Mouse (Mus musculus) lung, postnatal 0 days (tissue): ENCODE measurements around the gene Nprl2. TPM values are rescaled to one million over a fixed set of nuclear protein-coding genes. Genes with fewer than 3 reads are reported as not detected.
A peak's percentile ranks its signal among the peaks of the same experiment; 100 is the strongest.
"Not testable (repeated sequence)": the region's sequence is repeated elsewhere in the genome, so short reads cannot be mapped to it uniquely, and the experiment has no call there.

ENCODE experiments used
- ATAC-seq: fragments of 200-750 bp; cut with Nextera tagmentation; 2 replicates; pipeline ENCODE4 v1.8.0; 2017; ENCODE audit warnings: moderate library complexity
- DNase-seq: peaks from one replicate; pipeline ENCODE4 v3.0.0-alpha.2; 2016; ENCODE audit warnings: low spot score
- H3K27ac ChIP-seq: fragments of 300-500 bp; sonication (generic); 2 replicates; pipeline ENCODE4 v1.5.1; 2014; ENCODE audit warnings: antibody characterized with exemption, mild to moderate bottlenecking, low read length, mixed read lengths
- H3K27me3 ChIP-seq: fragments of 300-500 bp; sonication (generic); replicated peaks from 2 replicates; pipeline ENCODE4 v1.6.1; 2014; ENCODE audit warnings: low read length, mixed read lengths; ENCODE audit not compliant: insufficient read depth
- H3K36me3 ChIP-seq: fragments of 300-500 bp; sonication (generic); 2 replicates; pipeline ENCODE4 v1.6.1; 2014; ENCODE audit warnings: low read length, mixed read lengths; ENCODE audit not compliant: insufficient read depth
- H3K4me1 ChIP-seq: fragments of 300-500 bp; sonication (generic); 2 replicates; pipeline ENCODE4 v1.6.1; 2014; ENCODE audit warnings: antibody characterized with exemption, low read depth, low read length, mixed read lengths; ENCODE audit not compliant: insufficient read depth
- H3K4me2 ChIP-seq: fragments of 300-500 bp; sonication (generic); replicated peaks from 2 replicates; pipeline ENCODE4 v1.6.1; 2014; ENCODE audit warnings: low read depth, mild to moderate bottlenecking, low read length, moderate library complexity, mixed read lengths
- H3K4me3 ChIP-seq: fragments of 300-500 bp; sonication (generic); 2 replicates; pipeline ENCODE4 v1.5.1; 2014; ENCODE audit warnings: low read depth, low read length
- H3K9ac ChIP-seq: fragments of 300-500 bp; sonication (generic); replicated peaks from 2 replicates; pipeline ENCODE4 v1.6.1; 2014; ENCODE audit warnings: low read depth, mild to moderate bottlenecking
- H3K9me3 ChIP-seq: fragments of 300-500 bp; sonication (generic); 2 replicates; pipeline ENCODE4 v1.6.1; 2016; ENCODE audit warnings: low read length, mixed read lengths
- CTCF ChIP-seq: IDR thresholded peaks from 2 replicates; pipeline ENCODE4 v1.5.1; 2016; ENCODE audit warnings: antibody characterized with exemption, mild to moderate bottlenecking
- EP300 ChIP-seq: IDR thresholded peaks from 2 replicates; pipeline ENCODE4 v1.6.1; 2016; ENCODE audit warnings: antibody characterized with exemption, mild to moderate bottlenecking, control low read depth
- WGBS: fragments of 180-500 bp; shearing (Covaris S2); extraction: QIAGEN DNeasy Blood & Tissue Kit; methylation state at CpG from one replicate; pipeline ENCODE4 v1.1.7; 2014; 5-methylcytosine and 5-hydroxymethylcytosine counted together
- polyA plus RNA-seq: library from polyadenylated mRNA; unstranded; fragments of >200 nt; fragmentation: Nextera tagmentation; extraction: Ambion mirVana; gene quantifications from 2 replicates; pipeline ENCODE4 v1.2.1, GENCODE M21; 2015

Gene Nprl2
- polyA plus RNA-seq, 1 experiment from 2014 or later: 28.0 TPM

DNA sequence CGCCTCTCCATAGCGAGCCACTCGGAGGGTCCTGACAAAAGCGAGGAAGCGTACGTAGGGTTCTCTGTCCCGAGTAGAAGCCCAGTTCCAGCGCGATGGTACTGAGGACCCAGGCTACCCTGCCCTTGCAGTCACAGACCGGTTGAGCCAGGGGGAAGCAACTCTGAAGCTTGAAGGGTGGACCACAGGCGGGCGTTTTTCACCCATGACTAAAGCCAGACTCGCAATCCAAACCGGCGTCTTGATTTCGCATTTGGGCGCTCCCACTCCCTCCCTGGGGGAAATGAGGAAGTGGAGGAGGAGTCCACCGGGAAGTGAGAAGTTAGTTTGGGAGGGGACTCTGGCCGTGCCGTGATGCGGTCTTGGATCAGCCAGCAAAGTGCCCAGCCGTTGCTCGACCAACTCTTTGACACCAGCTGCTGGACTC lies 13.0 kb downstream of the Nprl2 start:
- Histone ChIP-seq H3K4me3 (peak overlapping the region; percentile 79), H3K9ac (peak overlapping the region; percentile 72), H3K36me3 (peaks cover 30% of the 10 kb centered on the region; the same call in 1 of the 2 replicates), H3K27me3 (no peaks in the 10 kb centered on the region), H3K4me2 (peak overlapping the region; percentile 78), H3K27ac (peak overlapping the region; percentile 99), H3K4me1 (peaks cover 36% of the 10 kb centered on the region), H3K9me3 (no peaks in the 10 kb centered on the region)
- DNase-seq: peak; percentile 96
- TF ChIP-seq CTCF: 0 out of 2 replicates have a peak, but pooled peaks have one; percentile 24
- 0 out of 2 replicates have a peak, but pooled peaks have one; percentile 17 for TF ChIP-seq EP300
- WGBS: under 1% methylated on average over 22 of the region's 23 CpGs
- peak; percentile 29 for ATAC-seq

DNA sequence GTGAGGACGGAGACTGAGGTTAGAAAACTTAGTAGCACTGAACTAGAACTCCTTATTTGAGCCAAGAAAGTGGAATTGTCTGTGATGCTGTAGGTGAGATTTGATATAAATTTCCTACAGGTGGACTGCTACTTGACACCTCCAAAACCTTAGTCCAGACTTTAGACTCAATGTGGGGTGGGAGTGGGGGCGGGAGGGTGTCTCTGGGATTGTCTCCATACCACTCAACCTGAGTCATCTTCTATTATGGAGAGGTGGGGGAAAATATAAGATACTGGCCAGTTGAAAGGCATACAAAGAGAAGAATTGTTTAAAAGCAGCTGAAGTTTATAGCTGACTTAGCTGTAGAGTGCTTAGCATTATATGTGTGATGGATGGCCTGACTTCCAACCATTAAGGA lies 13.7 kb downstream of the Nprl2 start:
- Histone ChIP-seq H3K36me3 (peaks cover 34% of the 10 kb centered on the region; the same call in 1 of the 2 replicates), H3K27ac (peak overlapping the region; percentile 99), H3K4me2 (peak overlapping the region; percentile 78), H3K4me3 (peak overlapping the region; percentile 79), H3K9me3 (no peaks in the 10 kb centered on the region), H3K9ac (peak overlapping the region; percentile 72), H3K27me3 (no peaks in the 10 kb centered on the region), H3K4me1 (peaks cover 36% of the 10 kb centered on the region)
- 30% methylated on average over 2 of the region's 2 CpGs for WGBS
- ATAC-seq: no peak
- TF ChIP-seq EP300 (no peak), CTCF (no peak)
- DNase-seq: no peak

DNA sequence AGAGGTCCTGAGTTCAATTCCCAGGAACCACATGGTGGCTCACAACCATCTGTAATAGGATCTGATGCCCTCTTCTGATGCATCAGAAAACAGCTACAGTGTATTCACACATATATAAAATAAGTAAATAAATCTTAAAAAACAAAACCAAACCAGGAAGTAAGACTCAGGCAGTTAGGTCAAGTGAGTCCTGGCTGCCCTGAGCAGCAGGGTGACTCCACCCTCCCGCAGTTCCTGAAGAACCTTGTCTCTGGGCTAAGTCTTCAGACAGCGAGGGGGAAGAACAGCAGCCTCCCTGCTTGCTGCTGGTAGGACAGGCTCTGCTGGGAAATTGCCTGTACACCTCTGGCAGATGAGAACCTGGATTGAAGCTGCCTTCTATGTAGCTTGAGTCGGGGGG lies 14.3 kb downstream of the Nprl2 start:
- 42% methylated on average over 3 of the region's 3 CpGs for WGBS
- Histone ChIP-seq H3K9ac (no peak overlapping the region; the same call in 1 of the 2 replicates), H3K4me1 (peaks cover 30% of the 10 kb centered on the region), H3K4me2 (peak overlapping the region; percentile 78), H3K4me3 (peak overlapping the region; percentile 79; the same call in 1 of the 2 replicates), H3K27ac (peak overlapping the region; percentile 99; the same call in 1 of the 2 replicates), H3K36me3 (peaks cover 38% of the 10 kb centered on the region; the same call in 1 of the 2 replicates), H3K9me3 (no peaks in the 10 kb centered on the region), H3K27me3 (no peaks in the 10 kb centered on the region)
- no peak for TF ChIP-seq CTCF
- TF ChIP-seq EP300: no peak
- DNase-seq: peak; percentile 55
- no peak for ATAC-seq

DNA sequence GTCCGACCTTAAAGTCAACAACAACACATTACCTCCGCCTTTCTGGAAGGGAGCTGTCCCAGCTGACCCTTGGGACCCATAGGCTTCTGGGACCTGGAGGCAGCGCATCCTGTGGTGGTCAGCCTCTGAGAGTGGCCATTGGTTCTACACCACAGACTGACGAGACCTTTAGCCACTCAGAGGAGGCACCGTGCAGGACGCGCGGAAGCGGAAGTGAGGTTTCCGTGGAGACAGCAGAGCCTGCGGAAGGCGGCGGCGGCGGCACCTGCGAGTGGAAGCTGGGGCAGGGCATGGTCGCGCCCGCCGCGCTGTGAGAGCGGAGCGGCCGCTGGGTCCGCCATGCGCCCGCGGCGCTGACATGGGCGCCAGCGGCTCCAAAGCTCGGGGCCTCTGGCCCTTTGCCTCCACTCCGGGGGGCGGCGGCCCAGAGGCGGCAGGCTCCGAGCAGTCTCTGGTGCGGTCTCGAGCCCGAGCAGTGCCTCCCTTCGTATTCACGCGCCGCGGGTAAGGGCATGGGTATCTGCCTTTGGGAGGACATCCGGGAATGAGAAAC lies 21.1 kb downstream of the Nprl2 start, which contains the start of gene Tusc2:
Tusc2 (plus strand) TSS at position 227 of the 553 bp plus-strand sequence.
- peaks cover 30% of the 10 kb centered on the region; the same call in 1 of the 2 replicates for H3K36me3 ChIP-seq

DNA sequence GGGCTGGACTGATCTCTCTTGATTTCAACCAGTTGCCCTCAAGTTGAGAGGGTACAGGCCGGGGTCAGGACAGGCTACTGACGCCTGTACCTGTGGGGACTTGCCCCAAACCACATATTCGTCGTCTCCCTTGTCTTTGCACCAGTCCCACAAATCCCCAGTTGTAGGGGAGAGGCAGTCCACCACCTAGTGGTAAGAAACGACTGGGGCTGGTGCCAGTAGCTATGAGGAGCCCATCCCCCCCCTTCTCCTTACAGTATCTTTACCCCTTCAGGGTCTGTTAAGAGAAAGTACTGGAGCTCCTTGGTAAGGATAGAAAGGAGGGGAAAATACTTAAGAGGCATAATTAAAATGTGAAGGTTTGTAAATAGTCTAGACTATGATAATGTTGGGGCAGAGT lies 23.5 kb downstream of the Nprl2 start:
- not testable (repeated sequence) for ATAC-seq, H3K36me3 ChIP-seq, H3K27me3 ChIP-seq, H3K9me3 ChIP-seq
- peak; percentile 61 for TF ChIP-seq CTCF
- WGBS: 37% methylated on average over 5 of the region's 5 CpGs
- H3K27ac ChIP-seq: peak overlapping the region; percentile 92
- DNase-seq: peak; percentile 55
- peak overlapping the region; percentile 19; the same call in 1 of the 2 replicates for H3K4me3 ChIP-seq
- H3K4me1 ChIP-seq: peaks cover 15% of the 10 kb centered on the region; the same call in 1 of the 2 replicates
- H3K4me2 ChIP-seq: peak overlapping the region; percentile 91
- H3K9ac ChIP-seq: peak overlapping the region; percentile 19; the same call in 1 of the 2 replicates

More for the DNA sequence above, 21.1 kb downstream of the Nprl2 start, which contains the start of gene Tusc2:
- peak within 1 kb of the TSS; percentile 82 for H3K27ac ChIP-seq
- TF ChIP-seq EP300 (0 out of 2 replicates have a peak, but pooled peaks have one; percentile 23), CTCF (no peak)
- H3K9ac ChIP-seq: peak within 1 kb of the TSS; percentile 65
- peaks cover 11% of the 10 kb centered on the region; the same call in 1 of the 2 replicates for H3K4me1 ChIP-seq
- peak within 1 kb of the TSS; percentile 91 for H3K4me2 ChIP-seq
- no peaks in the 10 kb centered on the region for H3K27me3 ChIP-seq
- DNase-seq: peak; percentile 97
- peak; percentile 91 for ATAC-seq
- WGBS: 1% methylated on average over 46 of the region's 46 CpGs
- peak within 1 kb of the TSS; percentile 74 for H3K4me3 ChIP-seq
- H3K9me3 ChIP-seq: no peaks in the 10 kb centered on the region

- TF ChIP-seq EP300: no peak
- TF ChIP-seq CTCF: peak; percentile 94
- H3K27ac ChIP-seq: peak overlapping the region; percentile 92
- DNase-seq (peak; percentile 78), ATAC-seq (peak; percentile 11; the same call in 1 of the 2 replicates)
- H3K9me3 ChIP-seq: no peaks in the 10 kb centered on the region
- H3K4me2 ChIP-seq: peak overlapping the region; percentile 32
- WGBS: 42% methylated on average over 15 of the region's 15 CpGs
- H3K27me3 ChIP-seq: no peaks in the 10 kb centered on the region
- H3K4me1 ChIP-seq: peaks cover 21% of the 10 kb centered on the region; the same call in 1 of the 2 replicates
- H3K9ac ChIP-seq: 0 out of 2 replicates have a peak overlapping the region, but pooled peaks have one; percentile 30
- H3K36me3 ChIP-seq: peaks cover 5% of the 10 kb centered on the region; the same call in 1 of the 2 replicates
- H3K4me3 ChIP-seq: no peak overlapping the region; the same call in 1 of the 2 replicates
Observed at GRCm38 (mm10) chr9:107566041-107566709, 24.1 kb downstream of the Nprl2 start.
